Mouse (Mus musculus): ENCODE measurements at regions not wholly inside any gene's neighbourhood (a gene's known extent, or its start where the extent isn't known, plus 50 kb on each side); places are given as distances from the start of the nearest gene placed in this dataset.

DNA sequence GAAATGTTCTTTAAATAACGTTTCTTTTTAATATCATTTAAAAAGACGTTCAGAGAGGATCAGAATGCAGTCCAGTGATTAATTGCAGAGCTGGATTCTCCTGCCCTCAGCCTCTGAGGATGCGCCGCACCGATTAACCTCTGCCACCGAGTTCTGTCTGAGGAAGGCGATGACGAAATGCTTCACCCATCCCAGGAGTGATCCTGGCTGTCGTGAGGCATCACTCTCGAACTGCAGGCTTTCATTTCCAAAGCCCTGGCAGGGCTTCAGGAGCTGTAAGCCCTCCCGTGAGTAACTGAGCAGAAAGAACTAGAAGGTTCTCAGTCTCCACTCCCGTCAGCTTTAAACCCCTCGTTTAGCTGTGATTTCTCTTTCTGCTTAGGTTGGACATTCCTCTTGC, 157.0 kb upstream of the Pgrmc2 start:
- TF ChIP-seq CTCF (IDR thresholded peaks at IDR 0.05; ENCODE audit: insufficient read depth, low read length) (no peak), POLR2A (IDR thresholded peaks at IDR 0.05; ENCODE audit: borderline replicate concordance, extremely low read depth, low read depth, low read length) (no peak)
